Mouse (Mus musculus) embryo, embryonic 10 days (tissue): Measurements from ENCODE around the gene Gm10130.
"Not testable (repeated sequence)": the region's sequence is repeated elsewhere in the genome, so short reads cannot be mapped to it uniquely, and the experiment has no call there.

ENCODE experiments used
- DNase-seq: peaks from one replicate; pipeline ENCODE4 v3.0.0-alpha.2; 2015; ENCODE audit warnings: low spot score

Gene Gm10130

GRCm38 (mm10) chr2:150323402-150323801, at the start of gene Gm10130:
Gene Gm10130, plus strand, starts transcription at chr2:150323702.
- DNase-seq, result no peak

- no peak for DNase-seq
Observed at GRCm38 (mm10) chr2:150293669-150294068, 29.8 kb upstream of the Gm10130 start.

GRCm38 (mm10) chr2:150299096-150299495, 24.4 kb upstream of the Gm10130 start:
- DNase-seq, result no peak

- DNase-seq, result no peak
Observed at GRCm38 (mm10) chr2:150307183-150307773, 16.2 kb upstream of the Gm10130 start.

DNA sequence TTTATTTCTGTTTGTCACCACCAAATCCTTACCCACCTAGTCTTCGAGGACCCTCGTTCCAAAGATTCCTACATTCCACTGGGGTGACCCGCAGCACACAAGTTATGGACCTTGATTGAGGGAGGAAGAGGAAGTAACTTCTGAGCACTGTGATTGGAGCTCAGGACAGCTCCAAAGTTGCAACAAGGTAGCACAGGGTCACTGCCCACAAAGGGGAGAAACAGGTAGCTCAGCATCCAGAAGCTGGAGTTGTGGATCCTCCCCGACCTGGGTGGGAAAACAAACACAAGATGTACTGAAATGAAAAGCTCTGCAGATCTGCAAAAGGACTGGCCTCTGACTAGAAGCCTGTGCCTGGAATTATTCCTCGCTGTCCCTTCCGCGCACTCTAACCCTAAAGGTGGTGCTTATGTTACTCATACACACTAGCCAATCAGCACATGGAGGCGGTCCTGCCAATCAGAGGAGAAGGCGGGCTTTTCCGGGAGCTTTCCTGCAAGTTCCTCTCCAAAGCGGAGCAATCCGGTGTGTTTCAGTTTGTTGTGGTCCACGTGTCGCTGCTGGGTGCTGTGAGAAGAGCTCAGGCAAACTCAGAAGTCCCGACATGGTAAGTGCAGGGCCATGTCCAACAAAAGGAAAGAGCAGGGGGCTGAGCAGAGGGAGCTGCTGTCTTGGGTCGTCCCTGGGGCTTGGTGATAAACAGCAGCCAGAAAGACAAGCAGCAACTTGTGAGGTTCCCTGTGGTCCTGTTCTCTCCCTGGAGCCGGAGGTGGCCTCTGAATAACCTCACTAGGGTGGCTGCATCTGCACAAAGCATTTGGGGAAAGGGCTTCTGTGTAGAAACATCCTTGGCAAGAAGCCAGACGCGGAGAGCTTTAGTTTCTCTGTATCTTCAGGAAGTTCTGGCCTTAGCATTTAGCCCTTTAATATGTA, 12.3 kb upstream of the Gm10130 start:
- DNase-seq, result peak; percentile 89

DNA sequence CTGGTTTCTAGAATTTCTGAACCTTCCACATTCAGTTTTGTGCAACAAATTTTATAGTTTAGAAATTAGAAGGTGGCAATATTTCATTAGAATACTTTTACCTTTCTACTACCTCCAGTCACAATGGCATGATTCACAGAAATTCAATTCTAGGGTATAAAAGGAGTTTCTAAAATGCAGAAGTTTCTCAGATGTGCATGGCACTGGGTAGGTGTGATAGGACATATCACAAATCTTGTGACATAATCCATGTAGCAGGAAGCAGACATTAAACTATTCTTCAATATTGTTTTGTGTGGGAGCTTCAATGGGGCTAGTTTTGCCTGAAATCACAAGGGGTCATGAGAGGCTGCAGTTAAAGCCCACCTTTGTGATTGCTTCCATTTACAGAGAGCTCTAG, 7.4 kb upstream of the Gm10130 start:
- no peak for DNase-seq

- DNase-seq, result no peak
Observed at GRCm38 (mm10) chr2:150318973-150319372, 4.5 kb upstream of the Gm10130 start.

GRCm38 (mm10) chr2:150357136-150357535, 33.6 kb downstream of the Gm10130 start:
- not testable (repeated sequence) for DNase-seq

DNA sequence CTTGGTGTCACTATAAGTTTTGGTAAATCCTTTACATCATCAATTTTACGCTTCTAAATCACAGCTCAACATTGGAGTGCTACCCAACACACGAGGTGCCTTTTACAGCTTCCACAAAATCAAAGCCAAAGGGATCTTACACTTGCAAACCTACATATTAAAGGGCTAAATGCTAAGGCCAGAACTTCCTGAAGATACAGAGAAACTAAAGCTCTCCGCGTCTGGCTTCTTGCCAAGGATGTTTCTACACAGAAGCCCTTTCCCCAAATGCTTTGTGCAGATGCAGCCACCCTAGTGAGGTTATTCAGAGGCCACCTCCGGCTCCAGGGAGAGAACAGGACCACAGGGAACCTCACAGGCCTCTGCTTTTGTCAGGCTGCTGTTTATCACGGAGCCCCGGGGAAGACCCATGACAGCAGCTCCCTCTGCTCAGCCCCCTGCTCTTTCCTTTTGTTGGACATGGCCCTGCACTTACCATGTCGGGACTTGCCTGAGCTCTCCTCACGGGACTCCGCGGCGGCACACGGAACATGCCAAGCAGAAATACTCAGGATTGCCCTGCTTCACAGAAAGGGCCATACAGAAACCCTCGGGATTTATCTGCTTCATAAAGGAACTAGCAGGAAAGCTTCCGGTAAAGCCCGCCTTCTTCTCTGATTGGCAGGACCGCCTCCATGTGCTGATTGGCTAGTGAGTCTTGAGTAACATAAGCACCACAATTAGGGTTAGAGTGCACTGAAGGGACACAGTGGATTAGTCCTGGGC, 38.8 kb downstream of the Gm10130 start, which contains the start of gene 3300002I08Rik:
Gene 3300002I08Rik, minus strand, starts transcription at position 653 of the 765 bp plus-strand sequence.
- peak; percentile 92 for DNase-seq

DNA sequence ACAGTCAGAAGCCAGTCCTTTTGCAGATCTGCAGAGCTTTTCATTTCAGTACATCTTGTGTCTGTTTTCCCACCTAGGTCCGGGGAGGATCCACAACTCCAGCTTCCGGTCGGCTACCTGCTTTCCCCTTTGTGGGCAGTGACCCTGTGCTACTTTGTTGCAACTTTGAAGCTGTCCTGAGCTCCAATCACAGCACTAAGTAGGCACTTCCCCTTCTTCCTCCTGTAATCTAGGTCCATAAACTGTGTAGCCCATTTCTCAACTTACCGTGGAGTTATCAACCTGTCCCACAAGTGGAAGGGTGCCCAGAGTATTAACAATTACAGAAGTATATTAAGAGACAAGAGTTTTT, 39.4 kb downstream of the Gm10130 start:
- DNase-seq, result no peak

DNA sequence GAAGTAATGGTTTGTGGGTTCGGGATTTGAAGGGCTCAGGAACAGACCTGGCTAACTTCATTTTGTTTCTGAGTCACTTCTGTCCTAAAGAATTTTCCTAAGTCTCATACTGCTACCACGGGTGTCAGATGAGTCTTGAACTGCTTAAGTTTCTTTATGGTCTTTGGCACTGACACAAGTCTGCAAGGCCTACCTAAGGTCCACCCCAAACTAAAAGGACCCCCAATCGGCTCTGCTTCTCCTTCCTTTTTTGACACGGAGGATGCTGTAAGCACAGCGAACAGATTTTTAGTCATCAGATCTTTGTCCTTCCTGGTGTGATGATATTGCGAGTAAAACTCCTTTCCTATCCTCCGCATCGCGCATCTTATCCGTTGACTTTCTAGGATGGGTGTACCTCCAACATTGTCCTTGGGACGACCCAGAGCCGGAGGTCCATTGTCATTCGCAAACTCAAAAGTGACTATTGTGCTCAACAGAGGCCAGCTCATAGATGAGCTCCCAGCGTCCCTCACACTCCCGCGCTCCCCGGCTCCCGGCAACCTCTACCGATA, 62.1 kb downstream of the Gm10130 start:
- DNase-seq, result not testable (repeated sequence)

DNA sequence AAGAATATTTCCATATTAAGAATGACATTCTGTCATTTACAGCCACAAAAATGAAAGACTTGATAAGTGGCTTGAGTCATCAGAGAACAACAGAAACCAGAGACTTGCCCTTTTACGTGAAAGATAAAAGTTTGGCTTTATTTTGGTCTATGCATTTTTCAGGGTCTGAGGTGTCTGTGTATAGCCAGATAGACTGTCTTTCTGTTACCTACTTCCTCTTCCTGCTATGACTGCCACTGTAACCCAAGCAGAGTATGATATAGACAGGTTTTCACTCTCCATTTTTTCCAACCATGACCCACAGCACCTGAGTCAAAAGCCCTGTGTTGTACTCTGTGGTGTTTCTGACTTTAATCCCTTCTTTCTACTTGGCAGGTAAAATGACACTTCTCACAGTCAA, 66.7 kb downstream of the Gm10130 start:
- DNase-seq, result no peak

- DNase-seq, result not testable (repeated sequence)
Observed at GRCm38 (mm10) chr2:150412146-150412545, 88.6 kb downstream of the Gm10130 start.
